Mouse (Mus musculus) heart, embryonic 12.5 days (tissue): Measurements from ENCODE around the gene Ccdc47. TPM values are rescaled to one million over a fixed set of nuclear protein-coding genes. Genes with fewer than 3 reads are reported as not detected.

Experiments used
- ATAC-seq: fragments of 200-750 bp; cut with Nextera tagmentation; 2 replicates; pipeline ENCODE4 v1.8.0; 2017; ENCODE audit warnings: moderate TSS enrichment, moderate library complexity; ENCODE audit not compliant: insufficient number of reproducible peaks, low FRiP score
- H3K27ac ChIP-seq: fragments of 300-500 bp; sonication (generic); 2 replicates; pipeline ENCODE4 v1.5.1; 2016; ENCODE audit warnings: mild to moderate bottlenecking, moderate library complexity; ENCODE audit not compliant: poor library complexity, severe bottlenecking
- H3K27me3 ChIP-seq: fragments of 300-500 bp; sonication (generic); replicated peaks from 2 replicates; pipeline ENCODE4 v1.6.1; 2016; ENCODE audit warnings: mild to moderate bottlenecking, moderate library complexity
- H3K36me3 ChIP-seq: fragments of 300-500 bp; sonication (generic); 2 replicates; pipeline ENCODE4 v1.6.1; 2016; ENCODE audit warnings: mild to moderate bottlenecking, moderate library complexity
- H3K4me1 ChIP-seq: fragments of 300-500 bp; sonication (generic); replicated peaks from 2 replicates; pipeline ENCODE4 v1.6.1; 2016; ENCODE audit warnings: mild to moderate bottlenecking
- H3K4me2 ChIP-seq: fragments of 300-500 bp; sonication (generic); 2 replicates; pipeline ENCODE4 v1.6.1; 2016; ENCODE audit warnings: mild to moderate bottlenecking, moderate library complexity
- H3K4me3 ChIP-seq: fragments of 300-500 bp; sonication (generic); 2 replicates; pipeline ENCODE4 v1.5.1; 2016; ENCODE audit warnings: mild to moderate bottlenecking
- H3K9ac ChIP-seq: fragments of 300-500 bp; sonication (generic); 2 replicates; pipeline ENCODE4 v1.6.1; 2016; ENCODE audit warnings: mild to moderate bottlenecking, moderate library complexity
- H3K9me3 ChIP-seq: fragments of 300-500 bp; sonication (generic); replicated peaks from 2 replicates; pipeline ENCODE4 v1.6.1; 2016; ENCODE audit warnings: mild to moderate bottlenecking, moderate library complexity
- WGBS: fragments of 180-500 bp; shearing (Covaris S2); methylation state at CpG from one replicate; pipeline ENCODE4 v1.1.7; 2016; 5-methylcytosine and 5-hydroxymethylcytosine counted together
- polyA plus RNA-seq: library from polyadenylated mRNA; unstranded; fragments of >200 nt; fragmentation: Nextera tagmentation; extraction: Ambion mirVana; gene quantifications from 2 replicates; pipeline ENCODE4 v1.2.1, GENCODE M21; 2016

Gene Ccdc47
- polyA plus RNA-seq, 1 experiment from 2014 or later: 93.1 TPM

GRCm38 (mm10) chr11:106178036-106178782, 37.9 kb downstream of the Ccdc47 start:
- no peak overlapping the region for H3K27ac ChIP-seq
- H3K4me1 ChIP-seq: 0 out of 2 replicates have a peak, but pooled peaks cover 4% of the 10 kb centered on the region
- H3K9ac ChIP-seq: no peak overlapping the region
- WGBS: 59% methylated on average over 5 of the region's 5 CpGs
- no peak overlapping the region for H3K4me2 ChIP-seq
- H3K27me3 ChIP-seq: no peaks in the 10 kb centered on the region
- no peaks in the 10 kb centered on the region for H3K9me3 ChIP-seq
- no peaks in the 10 kb centered on the region; the same call in 1 of the 2 replicates for H3K36me3 ChIP-seq
- no peak overlapping the region for H3K4me3 ChIP-seq
- no peak for ATAC-seq

GRCm38 (mm10) chr11:106176372-106176771, 39.8 kb downstream of the Ccdc47 start:
- Histone ChIP-seq H3K9ac (no peak overlapping the region), H3K27ac (no peak overlapping the region), H3K27me3 (no peaks in the 10 kb centered on the region), H3K4me2 (no peak overlapping the region), H3K4me1 (0 out of 2 replicates have a peak, but pooled peaks cover 4% of the 10 kb centered on the region), H3K9me3 (no peaks in the 10 kb centered on the region), H3K36me3 (peaks cover 7% of the 10 kb centered on the region), H3K4me3 (no peak overlapping the region)
- no peak for ATAC-seq
- WGBS: 64% methylated on average over 5 of the region's 5 CpGs

GRCm38 (mm10) chr11:106175081-106175480, 41.1 kb downstream of the Ccdc47 start:
- H3K9ac ChIP-seq: no peak overlapping the region
- no peak overlapping the region for H3K4me2 ChIP-seq
- 0 out of 2 replicates have a peak, but pooled peaks cover 4% of the 10 kb centered on the region for H3K4me1 ChIP-seq
- WGBS: 53% methylated on average over 3 of the region's 3 CpGs
- H3K27ac ChIP-seq: no peak overlapping the region
- H3K4me3 ChIP-seq: no peak overlapping the region
- no peak for ATAC-seq
- peaks cover 16% of the 10 kb centered on the region for H3K36me3 ChIP-seq
- no peaks in the 10 kb centered on the region for H3K27me3 ChIP-seq
- H3K9me3 ChIP-seq: no peaks in the 10 kb centered on the region

- Histone ChIP-seq H3K9me3 (no peaks in the 10 kb centered on the region), H3K27ac (no peak overlapping the region), H3K4me1 (no peaks in the 10 kb centered on the region), H3K9ac (no peak overlapping the region), H3K27me3 (no peaks in the 10 kb centered on the region), H3K4me3 (no peak overlapping the region), H3K36me3 (peaks cover 16% of the 10 kb centered on the region), H3K4me2 (no peak overlapping the region)
- WGBS: 76% methylated on average over 5 of the region's 5 CpGs
- ATAC-seq: no peak
These were observed 41.8 kb downstream of the Ccdc47 start for GRCm38 (mm10) chr11:106174372-106174771.

- no peak overlapping the region for H3K9ac ChIP-seq
- peaks cover 17% of the 10 kb centered on the region for H3K36me3 ChIP-seq
- 92% methylated on average over 2 of the region's 2 CpGs for WGBS
- H3K27ac ChIP-seq: no peak overlapping the region
- no peak overlapping the region for H3K4me3 ChIP-seq
- H3K4me2 ChIP-seq: no peak overlapping the region
- no peaks in the 10 kb centered on the region for H3K4me1 ChIP-seq
- H3K9me3 ChIP-seq: no peaks in the 10 kb centered on the region
- H3K27me3 ChIP-seq: no peaks in the 10 kb centered on the region
- no peak for ATAC-seq
These were observed 42.9 kb downstream of the Ccdc47 start for GRCm38 (mm10) chr11:106173228-106173627.

- 79% methylated on average over 7 of the region's 7 CpGs for WGBS
These were observed 45.3 kb downstream of the Ccdc47 start for GRCm38 (mm10) chr11:106170807-106171206.

GRCm38 (mm10) chr11:106167435-106167834, 48.7 kb downstream of the Ccdc47 start:
- WGBS: 77% methylated on average over 5 of the region's 5 CpGs
- Histone ChIP-seq H3K36me3 (peaks cover 62% of the 10 kb centered on the region), H3K9ac (no peak overlapping the region)

More at GRCm38 (mm10) chr11:106170807-106171206, 45.3 kb downstream of the Ccdc47 start:
- H3K4me1 ChIP-seq: no peaks in the 10 kb centered on the region
- no peak overlapping the region for H3K4me2 ChIP-seq
- H3K9me3 ChIP-seq: no peaks in the 10 kb centered on the region
- peaks cover 37% of the 10 kb centered on the region for H3K36me3 ChIP-seq
- no peaks in the 10 kb centered on the region for H3K27me3 ChIP-seq
- no peak overlapping the region for H3K27ac ChIP-seq
- H3K4me3 ChIP-seq: no peak overlapping the region
- ATAC-seq: no peak
- no peak overlapping the region for H3K9ac ChIP-seq

GRCm38 (mm10) chr11:106164601-106165180, 51.5 kb downstream of the Ccdc47 start:
- H3K4me3 ChIP-seq: no peak overlapping the region
- WGBS: 81% methylated on average over 16 of the region's 16 CpGs
- ATAC-seq: no peak
- peaks cover 51% of the 10 kb centered on the region for H3K36me3 ChIP-seq
- no peak overlapping the region for H3K9ac ChIP-seq
- H3K4me1 ChIP-seq: peaks cover 16% of the 10 kb centered on the region
- H3K27me3 ChIP-seq: no peaks in the 10 kb centered on the region
- no peak overlapping the region for H3K27ac ChIP-seq
- no peak overlapping the region for H3K4me2 ChIP-seq
- no peaks in the 10 kb centered on the region for H3K9me3 ChIP-seq

More at GRCm38 (mm10) chr11:106167435-106167834, 48.7 kb downstream of the Ccdc47 start:
- H3K9me3 ChIP-seq: no peaks in the 10 kb centered on the region
- H3K27me3 ChIP-seq: no peaks in the 10 kb centered on the region
- no peak overlapping the region for H3K27ac ChIP-seq
- ATAC-seq: no peak
- H3K4me2 ChIP-seq: no peak overlapping the region
- 0 out of 2 replicates have a peak, but pooled peaks cover 5% of the 10 kb centered on the region for H3K4me1 ChIP-seq
- no peak overlapping the region for H3K4me3 ChIP-seq

- peaks cover 27% of the 10 kb centered on the region for H3K4me1 ChIP-seq
- no peak for ATAC-seq
- H3K27ac ChIP-seq: peak overlapping the region; percentile 49
- H3K27me3 ChIP-seq: no peaks in the 10 kb centered on the region
- no peak overlapping the region for H3K4me3 ChIP-seq
- no peaks in the 10 kb centered on the region for H3K9me3 ChIP-seq
- 69% methylated on average over 4 of the region's 4 CpGs for WGBS
- H3K9ac ChIP-seq: 0 out of 2 replicates have a peak overlapping the region, but pooled peaks have one; percentile 16
- no peak overlapping the region for H3K4me2 ChIP-seq
- peaks cover 51% of the 10 kb centered on the region for H3K36me3 ChIP-seq
These were observed 52.6 kb downstream of the Ccdc47 start for GRCm38 (mm10) chr11:106163546-106163945.

GRCm38 (mm10) chr11:106162237-106162636, 53.9 kb downstream of the Ccdc47 start:
- no peaks in the 10 kb centered on the region for H3K9me3 ChIP-seq
- H3K4me2 ChIP-seq: no peak overlapping the region
- H3K9ac ChIP-seq: no peak overlapping the region
- peaks cover 52% of the 10 kb centered on the region for H3K36me3 ChIP-seq
- 80% methylated on average over 2 of the region's 2 CpGs for WGBS
- H3K4me1 ChIP-seq: peaks cover 33% of the 10 kb centered on the region
- H3K27ac ChIP-seq: no peak overlapping the region
- ATAC-seq: no peak
- no peak overlapping the region for H3K4me3 ChIP-seq
- H3K27me3 ChIP-seq: no peaks in the 10 kb centered on the region

GRCm38 (mm10) chr11:106160841-106161721, 55.1 kb downstream of the Ccdc47 start, which contains the start of the genes Gm10840 and Limd2:
TSS of gene Gm10840 (plus strand) at chr11:106160850.
TSS of gene Limd2 (minus strand) at chr11:106160860.
- H3K9ac ChIP-seq: peak within 1 kb of the TSS; percentile 90
- H3K4me2 ChIP-seq: peak within 1 kb of the TSS; percentile 93
- H3K4me3 ChIP-seq: peak within 1 kb of the TSS; percentile 88
- H3K36me3 ChIP-seq: peaks cover 54% of the 10 kb centered on the region
- ATAC-seq: no peak
- H3K27ac ChIP-seq: peak within 1 kb of the TSS; percentile 86
- H3K9me3 ChIP-seq: no peaks in the 10 kb centered on the region
- peaks cover 33% of the 10 kb centered on the region for H3K4me1 ChIP-seq
- H3K27me3 ChIP-seq: no peaks in the 10 kb centered on the region
- 29% methylated on average over 22 of the region's 22 CpGs for WGBS
